Mouse (Mus musculus): ENCODE data around the gene Bcl7a. TPM values are rescaled to one million over a fixed set of nuclear protein-coding genes. Genes with fewer than 3 reads are reported as not detected.
A peak's percentile ranks its signal among the peaks of the same experiment; 100 is the strongest.

The Bcl7a gene
- total and polyA plus RNA-seq, 2 experiments, result 3.0 to 3.8 TPM

- DNase-seq (ENCODE audit: extremely low read depth, low read depth, low spot score), result peak; percentile 25
- Histone ChIP-seq H3K79me2 (ENCODE audit: control insufficient read depth, insufficient read depth, low read length) (no peaks in the 10 kb centered on the region), H3K27ac (replicated peaks; ENCODE audit: insufficient read depth, low read depth, low read length) (no peak overlapping the region), H3K4me3 (ENCODE audit: insufficient read depth, low read depth, low read length) (no peak overlapping the region), H3K9ac (ENCODE audit: low read depth, low read length) (no peak overlapping the region), H3K4me1 (ENCODE audit: control insufficient read depth, insufficient read depth, low read length) (peaks cover 2% of the 10 kb centered on the region), H3K36me3 (ENCODE audit: control insufficient read depth, insufficient read depth, low read length) (peaks cover 13% of the 10 kb centered on the region), H3K27me3 (ENCODE audit: control insufficient read depth, insufficient read depth, low read length) (no peaks in the 10 kb centered on the region)
- peak; percentile 93 for TF ChIP-seq CTCF (IDR thresholded peaks at IDR 0.05; ENCODE audit: low read depth, low read length)
- TF ChIP-seq POLR2A (IDR thresholded peaks at IDR 0.05; ENCODE audit: extremely low read depth, insufficient read depth, low read length), result no peak
- WGBS, result 81% methylated on average over 13 of the region's 13 CpGs
These were observed 25.3 kb downstream of the Bcl7a start for GRCm38 (mm10) chr5:123368869-123369488.

GRCm38 (mm10) chr5:123370049-123370448 is 26.4 kb downstream of the Bcl7a start:
- 77% methylated on average over 5 of the region's 5 CpGs for WGBS
- no peaks in the 10 kb centered on the region for H3K79me2 ChIP-seq (ENCODE audit: control insufficient read depth, insufficient read depth, low read length)
- H3K27ac ChIP-seq (replicated peaks; ENCODE audit: insufficient read depth, low read depth, low read length), result no peak overlapping the region
- no peaks in the 10 kb centered on the region; the same call in 1 of the 2 replicates for H3K4me1 ChIP-seq (ENCODE audit: control insufficient read depth, insufficient read depth, low read length)
- TF ChIP-seq POLR2A (IDR thresholded peaks at IDR 0.05; ENCODE audit: extremely low read depth, insufficient read depth, low read length) (no peak), CTCF (IDR thresholded peaks at IDR 0.05; ENCODE audit: low read depth, low read length) (no peak)
- H3K4me3 ChIP-seq (ENCODE audit: insufficient read depth, low read depth, low read length), result no peak overlapping the region
- H3K36me3 ChIP-seq (ENCODE audit: control insufficient read depth, insufficient read depth, low read length), result peaks cover 13% of the 10 kb centered on the region
- no peak for DNase-seq (ENCODE audit: extremely low read depth, low read depth, low spot score)
- no peaks in the 10 kb centered on the region for H3K27me3 ChIP-seq (ENCODE audit: control insufficient read depth, insufficient read depth, low read length)
- H3K9ac ChIP-seq (ENCODE audit: low read depth, low read length), result no peak overlapping the region

- H3K27me3 ChIP-seq (ENCODE audit: control insufficient read depth, insufficient read depth, low read length), result no peaks in the 10 kb centered on the region
- H3K27ac ChIP-seq (replicated peaks; ENCODE audit: insufficient read depth, low read depth, low read length), result no peak overlapping the region
- no peak for TF ChIP-seq CTCF (IDR thresholded peaks at IDR 0.05; ENCODE audit: low read depth, low read length)
- no peak for TF ChIP-seq POLR2A (IDR thresholded peaks at IDR 0.05; ENCODE audit: extremely low read depth, insufficient read depth, low read length)
- H3K36me3 ChIP-seq (ENCODE audit: control insufficient read depth, insufficient read depth, low read length), result peaks cover 11% of the 10 kb centered on the region
- H3K4me1 ChIP-seq (ENCODE audit: control insufficient read depth, insufficient read depth, low read length), result peaks cover 2% of the 10 kb centered on the region; the same call in 1 of the 2 replicates
- H3K4me3 ChIP-seq (ENCODE audit: insufficient read depth, low read depth, low read length), result no peak overlapping the region
- no peak for DNase-seq (ENCODE audit: extremely low read depth, low read depth, low spot score)
- H3K9ac ChIP-seq (ENCODE audit: low read depth, low read length), result no peak overlapping the region
- 94% methylated on average over 10 of the region's 10 CpGs for WGBS
- H3K79me2 ChIP-seq (ENCODE audit: control insufficient read depth, insufficient read depth, low read length), result no peaks in the 10 kb centered on the region
These were observed 31.6 kb downstream of the Bcl7a start for GRCm38 (mm10) chr5:123375262-123375661.

GRCm38 (mm10) chr5:123375793-123376452 is 32.3 kb downstream of the Bcl7a start:
- TF ChIP-seq CTCF (IDR thresholded peaks at IDR 0.05; ENCODE audit: low read depth, low read length), result no peak
- TF ChIP-seq POLR2A (IDR thresholded peaks at IDR 0.05; ENCODE audit: extremely low read depth, insufficient read depth, low read length), result no peak
- no peak overlapping the region for H3K4me3 ChIP-seq (ENCODE audit: insufficient read depth, low read depth, low read length)
- DNase-seq (ENCODE audit: extremely low read depth, low read depth, low spot score), result no peak
- no peaks in the 10 kb centered on the region for H3K79me2 ChIP-seq (ENCODE audit: control insufficient read depth, insufficient read depth, low read length)
- peaks cover 11% of the 10 kb centered on the region for H3K36me3 ChIP-seq (ENCODE audit: control insufficient read depth, insufficient read depth, low read length)
- H3K27me3 ChIP-seq (ENCODE audit: control insufficient read depth, insufficient read depth, low read length), result no peaks in the 10 kb centered on the region
- H3K9ac ChIP-seq (ENCODE audit: low read depth, low read length), result no peak overlapping the region
- WGBS, result 71% methylated on average over 6 of the region's 6 CpGs
- peaks cover 2% of the 10 kb centered on the region; the same call in 1 of the 2 replicates for H3K4me1 ChIP-seq (ENCODE audit: control insufficient read depth, insufficient read depth, low read length)
- H3K27ac ChIP-seq (replicated peaks; ENCODE audit: insufficient read depth, low read depth, low read length), result no peak overlapping the region

DNA sequence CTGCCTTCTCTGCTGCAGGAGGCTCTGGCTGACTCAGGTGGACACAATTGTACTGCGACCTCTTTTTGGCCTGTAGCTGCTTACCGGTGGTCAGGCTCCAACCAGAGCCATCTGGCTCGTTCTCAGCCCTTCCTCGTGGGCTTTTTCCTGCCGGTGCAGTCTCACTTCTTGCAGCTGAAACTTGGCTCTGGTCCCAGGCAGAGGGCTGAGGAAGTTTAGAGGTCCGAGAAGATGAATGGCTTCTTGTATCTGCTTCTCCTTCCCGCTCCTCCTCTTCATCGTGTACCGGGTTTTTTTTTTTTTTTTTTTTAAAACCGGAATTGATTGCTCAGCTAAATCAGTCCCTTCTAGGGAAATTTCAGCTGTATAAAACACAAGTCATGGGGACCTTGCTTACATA is 32.9 kb downstream of the Bcl7a start:
- peaks cover 2% of the 10 kb centered on the region; the same call in 1 of the 2 replicates for H3K4me1 ChIP-seq (ENCODE audit: control insufficient read depth, insufficient read depth, low read length)
- WGBS, result 54% methylated on average over 10 of the region's 10 CpGs

More for the DNA sequence above, 32.9 kb downstream of the Bcl7a start:
- H3K9ac ChIP-seq (ENCODE audit: low read depth, low read length), result no peak overlapping the region
- H3K79me2 ChIP-seq (ENCODE audit: control insufficient read depth, insufficient read depth, low read length), result no peaks in the 10 kb centered on the region
- peak overlapping the region; percentile 84; the same call in 1 of the 2 replicates for H3K27ac ChIP-seq (replicated peaks; ENCODE audit: insufficient read depth, low read depth, low read length)
- H3K27me3 ChIP-seq (ENCODE audit: control insufficient read depth, insufficient read depth, low read length), result no peaks in the 10 kb centered on the region
- TF ChIP-seq CTCF (IDR thresholded peaks at IDR 0.05; ENCODE audit: low read depth, low read length), result no peak
- no peak for TF ChIP-seq POLR2A (IDR thresholded peaks at IDR 0.05; ENCODE audit: extremely low read depth, insufficient read depth, low read length)
- H3K36me3 ChIP-seq (ENCODE audit: control insufficient read depth, insufficient read depth, low read length), result peaks cover 4% of the 10 kb centered on the region
- H3K4me3 ChIP-seq (ENCODE audit: insufficient read depth, low read depth, low read length), result no peak overlapping the region
- DNase-seq (ENCODE audit: extremely low read depth, low read depth, low spot score), result peak; percentile 44

Measured in liver, adult 2 months (tissue).